Comparison of ENCODE assay signal across 24 mouse cellular contexts in the genomic region with DNA sequence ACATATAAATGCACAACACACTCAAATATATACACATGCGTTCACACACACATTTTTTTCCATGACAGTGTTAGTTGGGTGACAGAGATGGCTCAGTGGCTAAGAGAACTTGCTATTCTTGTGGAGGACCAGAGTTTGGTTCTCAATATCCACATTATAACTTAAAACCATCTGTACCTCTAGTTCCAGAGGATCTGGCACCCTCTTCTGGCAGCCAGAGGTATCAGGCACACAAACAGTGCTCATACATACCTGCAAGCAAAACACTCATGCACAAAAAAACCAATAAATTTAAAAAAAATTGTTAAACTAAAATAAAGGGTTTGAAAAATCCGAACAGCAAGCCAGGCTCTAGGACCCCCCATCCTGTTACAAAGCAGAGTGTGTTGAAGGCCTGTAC. TPM values are rescaled to one million over a fixed set of nuclear protein-coding genes. Genes with fewer than 3 reads are reported as not detected.
A peak's percentile ranks its signal among the peaks of the same experiment; 100 is the strongest.
DNase-seq lines count a peak whose midpoint lies in the region; TF ChIP-seq lines count a peak whose summit lies in the region.
"Had no signal": no experiment of that assay in that cellular context is flagged by ENCODE, and none has a peak within 500 bp of the region (broad histone marks: within the 10 kb centered on the region; RNA-seq: fewer than 3 reads in every experiment).

No protein-coding gene starts in this region.

- TF ChIP-seq POLR2A in brain, embryonic 14.5 days (IDR thresholded peaks at IDR 0.05; ENCODE audit: borderline replicate concordance, extremely low read depth, insufficient read depth, insufficient read length, poor library complexity, severe bottlenecking), result no peak

- no peak for DNase-seq in gastrocnemius, adult 2 months
- no peak for DNase-seq in gastrocnemius, adult 8-10 months (ENCODE audit: low spot score in 2 of 2)
- no peak for DNase-seq in left cerebral cortex, adult 2 months (ENCODE audit: extremely low spot score in 1 of 2, low spot score in 2 of 2)
- no peak for DNase-seq in left cerebral cortex, postnatal 4 days
- DNase-seq in 416B (ENCODE audit: low read depth), result peak; percentile 46
- DNase-seq in brain, embryonic 14.5 days (ENCODE audit: low read depth), result no peak
- no peak for DNase-seq in cerebellum, postnatal 10 days
- no peak for DNase-seq in neural tube, embryonic 10.5 days (ENCODE audit: extremely low spot score, low spot score)
- DNase-seq: adrenal gland, postnatal 14 days; cerebellum, adult 2 months; gastrocnemius, postnatal 14 days; liver, embryonic 13.5 days; lung, postnatal 36 days had no signal

- H3K4me3 ChIP-seq in gastrocnemius, adult 2 months, result no peak overlapping the region
- no peak overlapping the region for H3K4me3 ChIP-seq in left cerebral cortex, adult 2 months
- H3K4me3 ChIP-seq: embryonic facial prominence, embryonic 13.5 days; limb, embryonic 10.5 days; liver, embryonic 13.5 days; neural tube, embryonic 15.5 days had no signal

- TF ChIP-seq CTCF in gastrocnemius, adult 2 months (IDR thresholded peaks at IDR 0.05), result peak; percentile 28
- peak; percentile 11 for TF ChIP-seq CTCF in left cerebral cortex, adult 2 months (IDR thresholded peaks at IDR 0.05)
- peak; percentile 18; the same call in 1 of the 2 replicates for TF ChIP-seq CTCF in brain, embryonic 14.5 days (IDR thresholded peaks at IDR 0.05; ENCODE audit: borderline replicate concordance, extremely low read depth, insufficient read depth, insufficient read length)

- no peak overlapping the region for H3K27ac ChIP-seq in gastrocnemius, adult 2 months
- no peak overlapping the region for H3K27ac ChIP-seq in left cerebral cortex, adult 2 months
- H3K27ac ChIP-seq: embryonic facial prominence, embryonic 13.5 days; limb, embryonic 10.5 days; liver, embryonic 13.5 days; neural tube, embryonic 15.5 days had no signal

- intact Hi-C loops in gastrocnemius, adult 2 months (cut with DNase I), result loop anchor here (2.0 kb wide), 1 partner anchor 111 kb away; no protein-coding TSS in a partner anchor
- intact Hi-C loops in left cerebral cortex, adult 2 months (cut with DNase I), result no loop called here
- intact Hi-C loops in left cerebral cortex, postnatal 4 days (cut with DNase I), result loop anchor here (5.0 kb wide), 1 partner anchor 112 kb away; no protein-coding TSS in a partner anchor

RNA-seq across cellular contexts. Expression of a gene that starts 6.1 kb away (rescaled TPM):
- total RNA-seq in gastrocnemius, adult 2 months (2021), result not detected
- total RNA-seq in gastrocnemius, adult 8-10 months (2022), result under 1 TPM in 2 of 4 experiments, not detected in 2; 0.68 to 0.85 TPM
- total RNA-seq in left cerebral cortex, adult 2 months (2021), result 1 to 10 TPM; 1.1 to 2.2 TPM
- 1 to 10 TPM; 3.8 to 4.7 TPM for total RNA-seq in left cerebral cortex, postnatal 4 days (2021)
- polyA plus RNA-seq in brain, embryonic 14.5 days (2012; rRNA removed), result 1.3 and 2.1 TPM in 2 replicates
- total RNA-seq: heart, postnatal 25 days had no signal

RNA-seq across cellular contexts. Expression of a gene that starts 6.4 kb away (rescaled TPM):
- not detected for total RNA-seq in gastrocnemius, adult 2 months (2021)
- total RNA-seq in gastrocnemius, adult 8-10 months (2022), result not detected
- total RNA-seq in left cerebral cortex, adult 2 months (2021), result not detected
- total RNA-seq in left cerebral cortex, postnatal 4 days (2021), result 1 to 10 TPM in 1 of 2 experiments, under 1 TPM in 1; 0.74 to 1.4 TPM
- polyA plus RNA-seq in brain, embryonic 14.5 days (2012; rRNA removed), result 0.04 and 0.24 TPM in 2 replicates
- total RNA-seq: adrenal gland, postnatal 14 days; gastrocnemius, postnatal 14 days; heart, postnatal 25 days; layer of hippocampus, adult 18-20 months had no signal
- polyA plus RNA-seq: cerebellum, adult 2 months; embryonic facial prominence, embryonic 13.5 days; heart, embryonic 11.5 days; hindbrain, embryonic 16.5 days; kidney, embryonic 14.5 days; limb, embryonic 10.5 days; liver, embryonic 13.5 days; midbrain, embryonic 11.5 days had no signal

RNA-seq across cellular contexts. Expression of a gene that starts 14.2 kb away (rescaled TPM):
- total RNA-seq in gastrocnemius, adult 2 months (2021), result not detected
- not detected for total RNA-seq in gastrocnemius, adult 8-10 months (2022)
- total RNA-seq in left cerebral cortex, adult 2 months (2021), result not detected
- under 1 TPM; 0.34 to 0.48 TPM for total RNA-seq in left cerebral cortex, postnatal 4 days (2021)
- 0.38 and 0.54 TPM in 2 replicates for polyA plus RNA-seq in brain, embryonic 14.5 days (2012; rRNA removed)
- total RNA-seq: adrenal gland, postnatal 14 days; gastrocnemius, postnatal 14 days; heart, postnatal 25 days had no signal
- polyA plus RNA-seq: heart, embryonic 11.5 days; hindbrain, embryonic 16.5 days; limb, embryonic 10.5 days; liver, embryonic 13.5 days; neural tube, embryonic 15.5 days; stomach, embryonic 14.5 days had no signal

RNA-seq across cellular contexts. Expression of a gene that starts 17.8 kb away (rescaled TPM):
- total RNA-seq in gastrocnemius, adult 2 months (2021), result not detected
- total RNA-seq in gastrocnemius, adult 8-10 months (2022), result not detected
- not detected for total RNA-seq in left cerebral cortex, adult 2 months (2021)
- not detected for total RNA-seq in left cerebral cortex, postnatal 4 days (2021)
- polyA plus RNA-seq in brain, embryonic 14.5 days (2012; rRNA removed), result not detected in 2 replicates
- total RNA-seq: adrenal gland, postnatal 14 days; gastrocnemius, postnatal 14 days; heart, postnatal 25 days; layer of hippocampus, adult 18-20 months had no signal
- polyA plus RNA-seq: cerebellum, adult 2 months; embryonic facial prominence, embryonic 13.5 days; heart, embryonic 11.5 days; hindbrain, embryonic 16.5 days; kidney, embryonic 14.5 days; limb, embryonic 10.5 days; liver, embryonic 13.5 days; midbrain, embryonic 11.5 days; neural tube, embryonic 15.5 days; stomach, embryonic 14.5 days; thymus, postnatal 0 days had no signal

RNA-seq across cellular contexts. Expression of a gene that starts 21.1 kb away (rescaled TPM):
- total RNA-seq in gastrocnemius, adult 2 months (2021), result 100 to 1,000 TPM; 296 to 351 TPM
- total RNA-seq in gastrocnemius, adult 8-10 months (2022), result 100 to 1,000 TPM; 403 to 511 (median 426) TPM
- 100 to 1,000 TPM; 337 to 365 TPM for total RNA-seq in left cerebral cortex, adult 2 months (2021)
- 100 to 1,000 TPM; 435 to 447 TPM for total RNA-seq in left cerebral cortex, postnatal 4 days (2021)
- polyA plus RNA-seq in brain, embryonic 14.5 days (2012; rRNA removed), result 824 and 1,130 TPM in 2 replicates
